Mouse (Mus musculus): ENCODE measurements around the gene Fhl2. TPM values are rescaled to one million over a fixed set of nuclear protein-coding genes. Genes with fewer than 3 reads are reported as not detected.
"Not testable (repeated sequence)": the region's sequence is repeated elsewhere in the genome, so short reads cannot be mapped to it uniquely, and the experiment has no call there.

The Fhl2 gene
- polyA plus RNA-seq, 1 experiment from 2014 or later: 36.9 TPM

DNA sequence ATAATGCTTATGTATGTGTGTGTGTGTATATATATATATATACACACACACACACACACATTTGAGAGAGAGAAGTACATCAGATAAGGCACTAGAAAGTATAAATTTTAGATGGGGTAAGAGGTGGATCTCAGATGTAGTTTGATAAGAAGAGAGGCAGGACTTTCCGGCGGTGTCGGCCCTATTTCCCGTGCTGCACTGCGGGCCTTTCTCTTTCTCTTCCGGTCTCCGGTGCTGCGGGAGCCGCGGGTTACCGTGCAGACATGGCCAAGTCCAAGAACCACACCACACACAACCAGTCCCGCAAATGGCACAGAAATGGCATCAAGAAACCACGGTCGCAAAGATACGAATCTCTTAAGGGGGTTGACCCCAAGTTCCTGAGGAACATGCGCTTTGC lies 7.9 kb downstream of the Fhl2 start:
- not testable (repeated sequence) for H3K4me3 ChIP-seq; H3K27me3 ChIP-seq; ATAC-seq (ENCODE audit: borderline replicate concordance, extremely low read depth, low FRiP score, low TSS enrichment); H3K9me3 ChIP-seq; H3K27ac ChIP-seq; H3K4me2 ChIP-seq; H3K9ac ChIP-seq; H3K36me3 ChIP-seq; H3K4me1 ChIP-seq
- WGBS: 96% methylated on average over 12 of the region's 16 CpGs

DNA sequence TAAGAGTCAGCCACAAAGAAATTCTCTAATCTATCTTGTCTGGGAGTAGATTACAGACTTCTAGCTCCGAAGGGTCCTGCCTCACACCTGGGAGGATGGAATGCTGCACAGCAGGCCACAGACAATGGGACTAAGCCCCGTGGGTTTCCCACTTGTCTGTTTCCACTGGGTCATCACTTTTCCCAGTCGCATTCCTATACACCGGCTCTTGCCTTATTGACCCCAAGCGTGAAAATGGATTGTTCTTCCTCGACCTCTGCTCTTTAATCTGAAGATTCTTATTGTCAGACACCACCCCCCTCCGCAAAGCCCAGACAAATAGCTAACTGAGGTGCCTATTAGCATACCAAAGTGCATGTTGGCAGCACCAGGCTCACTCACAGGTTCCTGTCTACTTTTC lies 10.4 kb downstream of the Fhl2 start:
- Histone ChIP-seq H3K36me3 (no peaks in the 10 kb centered on the region), H3K9me3 (no peaks in the 10 kb centered on the region), H3K4me2 (no peak overlapping the region), H3K4me3 (no peak overlapping the region), H3K27ac (no peak overlapping the region), H3K9ac (no peak overlapping the region), H3K4me1 (no peaks in the 10 kb centered on the region), H3K27me3 (no peaks in the 10 kb centered on the region)
- ATAC-seq (ENCODE audit: borderline replicate concordance, extremely low read depth, low FRiP score, low TSS enrichment): no peak
- WGBS: 23% methylated on average over 7 of the region's 7 CpGs

DNA sequence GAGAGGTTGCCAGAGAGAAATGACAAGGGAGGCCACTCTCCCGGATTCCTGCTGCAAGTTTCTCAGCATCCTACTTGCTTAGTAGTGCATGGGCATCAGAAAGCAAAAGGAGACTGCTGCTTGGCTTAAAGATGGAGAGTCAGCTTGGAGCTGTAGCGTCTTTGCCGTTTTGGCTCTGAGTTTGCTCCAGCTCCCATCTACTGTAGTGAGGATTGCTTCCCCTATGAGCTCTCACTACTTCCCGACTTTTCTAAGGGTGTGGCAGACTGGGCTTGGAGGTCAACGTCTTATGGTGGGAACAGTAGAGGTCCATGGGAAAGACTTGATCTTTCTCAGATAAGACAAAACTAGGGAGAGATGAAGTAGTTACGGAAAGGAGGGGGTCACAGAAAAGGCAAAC lies 15.9 kb downstream of the Fhl2 start:
- Histone ChIP-seq H3K4me1 (peaks cover 5% of the 10 kb centered on the region; the same call in 1 of the 2 replicates), H3K27ac (no peak overlapping the region), H3K4me2 (no peak overlapping the region), H3K27me3 (no peaks in the 10 kb centered on the region), H3K4me3 (no peak overlapping the region), H3K36me3 (no peaks in the 10 kb centered on the region), H3K9ac (no peak overlapping the region), H3K9me3 (no peaks in the 10 kb centered on the region)
- no peak for ATAC-seq (ENCODE audit: borderline replicate concordance, extremely low read depth, low FRiP score, low TSS enrichment)
- 69% methylated on average over 6 of the region's 6 CpGs for WGBS

DNA sequence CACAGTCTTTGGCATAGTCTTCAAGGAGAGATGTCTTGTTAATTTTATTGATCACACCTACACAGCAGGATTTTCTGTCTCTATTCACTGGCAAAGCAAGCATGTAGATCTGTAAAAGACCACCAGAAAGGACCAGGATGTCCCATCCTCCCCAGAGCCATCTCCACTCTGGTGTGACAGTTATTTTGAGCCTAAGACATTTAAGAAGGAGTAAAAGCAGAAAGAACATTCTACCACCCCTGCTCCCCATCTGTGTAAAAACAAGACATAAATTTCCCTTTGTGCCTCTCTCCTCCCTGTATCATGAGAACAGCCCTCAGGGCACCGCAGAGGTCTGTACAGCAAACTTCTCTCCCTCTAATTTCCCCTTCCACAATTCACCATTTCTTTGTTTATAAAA lies 18.0 kb downstream of the Fhl2 start:
- H3K4me1 ChIP-seq: peaks cover 5% of the 10 kb centered on the region; the same call in 1 of the 2 replicates
- ATAC-seq (ENCODE audit: borderline replicate concordance, extremely low read depth, low FRiP score, low TSS enrichment): no peak
- H3K36me3 ChIP-seq: no peaks in the 10 kb centered on the region
- 58% methylated on average over 1 of the region's 1 CpGs for WGBS
- H3K9ac ChIP-seq: no peak overlapping the region
- no peak overlapping the region for H3K4me2 ChIP-seq
- H3K27ac ChIP-seq: no peak overlapping the region
- no peak overlapping the region for H3K4me3 ChIP-seq
- no peaks in the 10 kb centered on the region for H3K27me3 ChIP-seq
- no peaks in the 10 kb centered on the region for H3K9me3 ChIP-seq

DNA sequence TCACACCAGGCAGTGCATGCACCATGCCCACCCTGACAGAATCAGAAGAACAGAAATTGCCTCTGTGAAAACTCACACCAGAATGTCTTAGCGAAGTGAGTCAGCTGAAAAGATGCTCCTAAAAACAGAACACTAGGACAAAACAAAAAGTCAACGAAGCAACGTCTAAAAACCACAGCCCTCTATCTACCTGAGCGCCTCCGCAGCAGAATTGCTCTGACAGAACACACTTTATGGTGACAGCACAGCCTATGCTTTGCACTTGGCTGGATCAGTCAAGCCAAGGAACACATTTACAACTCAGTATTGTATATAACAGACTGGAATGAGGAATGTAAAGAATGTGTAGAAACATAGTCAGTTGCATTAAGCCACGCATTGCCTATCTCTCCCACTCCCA lies 18.4 kb downstream of the Fhl2 start:
- Histone ChIP-seq H3K4me3 (no peak overlapping the region), H3K9me3 (no peaks in the 10 kb centered on the region), H3K9ac (no peak overlapping the region), H3K4me2 (no peak overlapping the region), H3K4me1 (peaks cover 5% of the 10 kb centered on the region; the same call in 1 of the 2 replicates), H3K27ac (no peak overlapping the region), H3K36me3 (no peaks in the 10 kb centered on the region), H3K27me3 (no peaks in the 10 kb centered on the region)
- 59% methylated on average over 6 of the region's 6 CpGs for WGBS
- peak; percentile 49; the same call in 1 of the 2 replicates for ATAC-seq (ENCODE audit: borderline replicate concordance, extremely low read depth, low FRiP score, low TSS enrichment)

DNA sequence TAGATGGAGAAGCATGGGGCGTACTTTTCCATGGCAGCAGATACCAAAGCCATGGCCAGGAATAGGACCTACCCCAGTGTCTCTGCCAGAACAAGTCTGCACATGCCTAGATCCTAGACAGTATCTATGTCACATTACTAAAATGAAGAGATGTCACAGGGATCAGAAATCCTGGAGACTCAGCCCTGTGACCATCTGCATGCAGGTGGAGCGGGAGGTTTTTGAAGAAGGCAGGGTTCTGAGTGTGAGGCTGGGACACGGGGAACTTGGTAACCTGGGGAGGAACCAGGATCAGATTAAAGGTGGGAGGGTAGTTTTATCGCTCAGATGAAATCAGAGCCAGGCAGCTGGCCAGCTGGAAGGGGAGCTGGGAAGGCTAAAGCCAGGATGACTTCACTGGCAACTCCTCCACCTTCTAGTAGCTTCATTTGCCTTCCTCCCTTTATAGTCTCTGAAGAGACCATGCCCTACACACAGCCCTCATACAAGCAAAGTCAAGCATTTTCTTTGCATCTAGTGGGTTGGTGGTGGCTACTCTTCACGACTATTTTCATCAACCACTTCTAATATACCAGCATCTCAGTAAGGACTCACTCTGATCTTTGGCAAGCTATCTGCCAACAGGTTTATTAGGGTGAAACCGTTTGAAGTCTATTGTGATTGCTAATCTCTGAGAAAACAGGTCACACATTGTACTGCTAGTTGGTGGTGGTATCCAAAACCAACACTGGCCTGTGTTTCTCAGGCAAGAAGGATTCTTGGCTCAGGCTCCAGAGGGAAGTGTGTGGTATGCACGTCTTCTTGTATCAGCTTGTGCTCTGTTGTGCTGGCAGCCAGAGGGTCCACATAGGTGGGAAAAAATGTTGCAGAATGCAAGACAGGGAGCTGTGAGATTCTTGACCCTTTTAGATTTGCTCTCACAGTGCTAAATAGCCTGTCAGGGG lies 23.2 kb downstream of the Fhl2 start:
- no peak overlapping the region for H3K27ac ChIP-seq
- ATAC-seq (ENCODE audit: borderline replicate concordance, extremely low read depth, low FRiP score, low TSS enrichment): no peak

DNA sequence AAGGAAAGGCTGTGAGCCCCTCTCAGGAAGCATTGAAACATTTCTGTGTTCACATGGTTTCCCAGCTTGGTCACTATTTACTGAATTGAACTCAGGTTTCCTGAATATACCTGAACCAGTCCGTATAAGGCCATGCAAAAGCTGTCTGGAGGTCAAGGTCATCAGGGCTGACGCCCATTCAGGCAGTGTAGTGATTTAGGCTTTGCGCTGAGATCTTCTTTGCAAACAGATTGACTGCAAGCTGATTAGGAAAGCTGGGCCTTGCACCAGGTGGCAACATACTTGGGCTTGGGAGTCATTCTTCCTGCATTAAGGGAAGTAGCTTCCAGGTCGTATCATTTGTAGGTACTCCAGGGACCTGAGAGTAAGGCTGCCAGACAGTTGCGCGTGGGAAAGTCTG lies 25.0 kb downstream of the Fhl2 start:
- Histone ChIP-seq H3K9ac (no peak overlapping the region), H3K4me1 (peaks cover 5% of the 10 kb centered on the region), H3K9me3 (no peaks in the 10 kb centered on the region), H3K4me3 (no peak overlapping the region), H3K4me2 (no peak overlapping the region), H3K27me3 (no peaks in the 10 kb centered on the region), H3K27ac (no peak overlapping the region), H3K36me3 (no peaks in the 10 kb centered on the region)
- WGBS: 79% methylated on average over 6 of the region's 6 CpGs
- ATAC-seq (ENCODE audit: borderline replicate concordance, extremely low read depth, low FRiP score, low TSS enrichment): no peak

More for the DNA sequence above, 23.2 kb downstream of the Fhl2 start:
- no peak overlapping the region for H3K4me2 ChIP-seq
- H3K36me3 ChIP-seq: no peaks in the 10 kb centered on the region
- H3K27me3 ChIP-seq: no peaks in the 10 kb centered on the region
- H3K9ac ChIP-seq: no peak overlapping the region
- 64% methylated on average over 7 of the region's 7 CpGs for WGBS
- peaks cover 7% of the 10 kb centered on the region for H3K4me1 ChIP-seq
- no peaks in the 10 kb centered on the region for H3K9me3 ChIP-seq
- no peak overlapping the region for H3K4me3 ChIP-seq

DNA sequence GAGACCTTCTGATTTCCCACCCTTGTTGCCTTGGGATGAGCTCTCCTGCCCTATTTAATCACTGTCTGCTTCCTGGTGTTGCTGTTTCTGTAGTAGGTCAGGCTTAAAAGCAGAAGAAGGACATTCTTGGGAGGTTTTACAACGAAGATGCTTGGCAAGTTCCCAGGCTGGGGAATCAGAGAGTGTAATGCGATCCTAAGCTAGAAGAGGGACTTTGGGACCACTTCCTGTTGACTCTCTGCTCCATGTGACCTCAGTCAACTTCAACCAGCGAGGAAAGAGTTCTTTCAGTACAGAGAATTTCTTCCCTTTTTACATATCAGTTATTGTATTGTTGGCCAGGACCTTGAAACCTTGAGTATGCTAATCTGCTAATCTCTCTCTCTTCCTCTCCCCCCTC lies 25.7 kb downstream of the Fhl2 start:
- no peak overlapping the region for H3K9ac ChIP-seq
- H3K36me3 ChIP-seq: no peaks in the 10 kb centered on the region
- no peak for ATAC-seq (ENCODE audit: borderline replicate concordance, extremely low read depth, low FRiP score, low TSS enrichment)
- no peak overlapping the region for H3K27ac ChIP-seq
- H3K4me1 ChIP-seq: peaks cover 5% of the 10 kb centered on the region
- no peaks in the 10 kb centered on the region for H3K27me3 ChIP-seq
- no peaks in the 10 kb centered on the region for H3K9me3 ChIP-seq
- H3K4me3 ChIP-seq: no peak overlapping the region
- no peak overlapping the region for H3K4me2 ChIP-seq
- 8% methylated on average over 3 of the region's 3 CpGs for WGBS

DNA sequence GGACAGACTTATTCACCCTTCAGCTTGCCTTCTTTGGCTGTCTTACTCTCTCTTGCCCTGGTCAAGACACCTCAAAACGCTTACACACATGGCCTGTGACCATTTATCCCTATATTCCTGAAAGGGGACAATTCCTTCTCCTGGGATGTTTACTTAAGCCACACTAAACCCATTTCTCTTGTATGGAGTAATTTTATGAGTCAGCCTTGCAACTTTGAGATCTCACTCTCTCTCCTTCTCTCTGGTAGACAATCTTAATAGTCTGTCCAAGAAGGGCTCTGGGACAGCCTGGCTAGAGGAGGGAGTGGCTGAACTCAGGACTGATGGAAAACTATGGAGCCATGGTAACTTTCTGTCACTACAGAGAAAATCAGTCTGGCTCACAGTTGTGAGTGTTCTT lies 27.1 kb downstream of the Fhl2 start:
- Histone ChIP-seq H3K9ac (no peak overlapping the region), H3K36me3 (no peaks in the 10 kb centered on the region), H3K27me3 (no peaks in the 10 kb centered on the region; the same call in 1 of the 2 replicates), H3K4me1 (peaks cover 5% of the 10 kb centered on the region), H3K4me2 (no peak overlapping the region), H3K27ac (no peak overlapping the region), H3K4me3 (no peak overlapping the region), H3K9me3 (no peaks in the 10 kb centered on the region)
- no peak for ATAC-seq (ENCODE audit: borderline replicate concordance, extremely low read depth, low FRiP score, low TSS enrichment)
- 86% methylated on average over 1 of the region's 1 CpGs for WGBS

DNA sequence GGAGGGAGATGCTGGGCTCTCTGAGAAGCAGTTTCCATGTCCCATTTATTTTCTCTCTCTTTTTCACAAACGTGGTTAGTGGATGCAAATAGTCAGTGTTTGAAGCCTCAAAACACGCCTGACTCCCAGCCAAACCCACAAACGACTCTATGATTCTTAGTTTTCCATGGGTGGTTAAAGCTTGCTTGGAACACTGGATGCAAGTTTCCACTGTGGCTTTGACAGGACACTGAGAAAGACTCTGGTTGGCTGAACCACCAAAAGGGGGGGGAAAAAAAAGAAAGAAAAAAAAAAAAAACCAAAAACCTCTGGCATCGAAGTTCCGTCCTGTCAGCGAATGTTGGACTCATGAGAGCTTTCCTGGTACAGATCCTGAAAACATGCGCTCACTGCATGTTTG lies 27.6 kb downstream of the Fhl2 start:
- no peaks in the 10 kb centered on the region for H3K36me3 ChIP-seq
- peaks cover 5% of the 10 kb centered on the region for H3K4me1 ChIP-seq
- H3K27me3 ChIP-seq: no peaks in the 10 kb centered on the region; the same call in 1 of the 2 replicates
- H3K4me2 ChIP-seq: no peak overlapping the region
- 75% methylated on average over 7 of the region's 7 CpGs for WGBS
- ATAC-seq (ENCODE audit: borderline replicate concordance, extremely low read depth, low FRiP score, low TSS enrichment): no peak
- H3K9me3 ChIP-seq: no peaks in the 10 kb centered on the region
- no peak overlapping the region for H3K9ac ChIP-seq
- H3K27ac ChIP-seq: no peak overlapping the region
- H3K4me3 ChIP-seq: no peak overlapping the region

DNA sequence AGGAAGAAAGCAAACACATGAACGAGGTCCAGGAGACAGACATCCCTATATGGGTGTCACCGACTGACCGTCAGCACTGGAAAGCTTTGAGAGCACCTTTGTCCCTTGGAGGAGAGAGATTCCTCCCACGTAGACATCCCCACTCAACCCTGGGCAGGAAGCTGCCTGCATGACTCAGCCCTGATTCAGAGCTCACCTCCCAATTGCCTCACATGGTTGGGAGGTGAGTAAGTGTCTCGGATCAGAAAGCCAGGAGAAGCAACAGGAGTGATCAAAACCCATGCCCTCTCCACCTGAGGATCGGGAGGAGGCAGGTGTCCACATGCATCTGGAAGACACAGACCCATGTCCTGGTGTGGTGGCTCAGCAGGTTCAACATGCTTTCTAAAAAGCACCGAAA lies 28.2 kb downstream of the Fhl2 start:
- ATAC-seq (ENCODE audit: borderline replicate concordance, extremely low read depth, low FRiP score, low TSS enrichment): no peak
- H3K27ac ChIP-seq: no peak overlapping the region

DNA sequence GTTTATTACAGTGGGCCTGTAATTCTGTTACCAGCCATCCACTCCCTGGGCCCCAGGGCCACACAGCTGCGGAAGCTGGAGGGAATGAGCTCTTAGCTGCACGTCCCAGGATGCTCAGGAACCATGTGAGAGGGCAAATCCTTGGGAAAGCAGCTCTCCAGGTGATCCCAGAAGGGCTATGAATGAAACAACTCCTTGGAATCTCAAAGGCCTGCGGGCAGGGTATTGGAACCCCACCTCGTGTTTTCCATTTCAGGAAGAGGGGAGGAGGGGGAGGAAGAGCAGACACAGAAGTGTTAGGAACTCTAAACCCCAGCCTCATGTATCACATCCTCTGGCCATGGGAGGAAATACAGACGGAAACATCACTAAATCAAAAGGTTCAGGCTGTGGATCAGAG lies 28.8 kb downstream of the Fhl2 start:
- no peak overlapping the region for H3K27ac ChIP-seq
- H3K36me3 ChIP-seq: no peaks in the 10 kb centered on the region
- no peaks in the 10 kb centered on the region for H3K9me3 ChIP-seq
- H3K4me1 ChIP-seq: peaks cover 13% of the 10 kb centered on the region
- WGBS: 52% methylated on average over 5 of the region's 5 CpGs
- H3K9ac ChIP-seq: no peak overlapping the region
- no peak for ATAC-seq (ENCODE audit: borderline replicate concordance, extremely low read depth, low FRiP score, low TSS enrichment)
- H3K4me3 ChIP-seq: no peak overlapping the region
- no peaks in the 10 kb centered on the region; the same call in 1 of the 2 replicates for H3K27me3 ChIP-seq
- H3K4me2 ChIP-seq: no peak overlapping the region

More for the DNA sequence above, 28.2 kb downstream of the Fhl2 start:
- Histone ChIP-seq H3K4me3 (no peak overlapping the region), H3K27me3 (no peaks in the 10 kb centered on the region; the same call in 1 of the 2 replicates), H3K4me1 (peaks cover 9% of the 10 kb centered on the region), H3K4me2 (no peak overlapping the region), H3K36me3 (no peaks in the 10 kb centered on the region), H3K9ac (no peak overlapping the region), H3K9me3 (no peaks in the 10 kb centered on the region)
- 72% methylated on average over 7 of the region's 7 CpGs for WGBS

Measured in lung, embryonic 15.5 days (tissue).